Mouse (Mus musculus): ENCODE results near the gene Chp1. TPM values are rescaled to one million over a fixed set of nuclear protein-coding genes. Genes with fewer than 3 reads are reported as not detected.
"Not testable (repeated sequence)": the region's sequence is repeated elsewhere in the genome, so short reads cannot be mapped to it uniquely, and the experiment has no call there.

Gene Chp1
- polyA plus RNA-seq, 1 experiment from 2014 or later: 58.4 TPM

DNA sequence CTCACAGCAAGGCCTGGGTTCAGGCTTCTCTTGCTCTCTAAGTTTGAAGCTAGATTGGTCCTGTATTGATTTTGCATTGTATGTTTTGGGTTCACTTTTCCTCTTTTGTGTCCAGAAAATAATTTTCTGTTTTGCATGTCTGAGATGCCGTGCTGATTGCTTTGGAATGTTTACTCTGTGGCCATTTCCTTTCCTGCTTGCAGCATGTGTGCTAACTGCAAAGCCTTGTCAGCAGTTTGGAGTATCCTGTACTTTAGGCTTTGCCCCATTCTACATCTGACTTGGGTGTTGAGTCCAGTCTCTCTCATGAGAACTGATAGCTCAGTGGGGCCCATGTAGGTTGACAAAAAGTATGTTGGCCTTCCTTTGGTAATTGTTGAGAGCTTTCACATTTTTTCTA, 55.0 kb downstream of the Chp1 start:
- ATAC-seq: no peak
- Histone ChIP-seq H3K27me3 (ENCODE audit: control insufficient read depth, insufficient read depth, low read depth, low read length) (no peaks in the 10 kb centered on the region), H3K4me1 (ENCODE audit: control insufficient read depth, insufficient read depth, low read length) (peaks cover 15% of the 10 kb centered on the region), H3K27ac (ENCODE audit: low read length) (no peak overlapping the region), H3K9ac (ENCODE audit: low read depth, low read length) (no peak overlapping the region), H3K9me3 (replicated peaks; ENCODE audit: control insufficient read depth, low read length, poor library complexity, severe bottlenecking) (no peaks in the 10 kb centered on the region), H3K4me2 (ENCODE audit: low read length) (no peak overlapping the region), H3K36me3 (ENCODE audit: control insufficient read depth, insufficient read depth, low read length) (peaks cover 19% of the 10 kb centered on the region), H3K4me3 (ENCODE audit: low read depth, low read length) (no peak overlapping the region)
- WGBS: 74% methylated on average over 1 of the region's 1 CpGs

DNA sequence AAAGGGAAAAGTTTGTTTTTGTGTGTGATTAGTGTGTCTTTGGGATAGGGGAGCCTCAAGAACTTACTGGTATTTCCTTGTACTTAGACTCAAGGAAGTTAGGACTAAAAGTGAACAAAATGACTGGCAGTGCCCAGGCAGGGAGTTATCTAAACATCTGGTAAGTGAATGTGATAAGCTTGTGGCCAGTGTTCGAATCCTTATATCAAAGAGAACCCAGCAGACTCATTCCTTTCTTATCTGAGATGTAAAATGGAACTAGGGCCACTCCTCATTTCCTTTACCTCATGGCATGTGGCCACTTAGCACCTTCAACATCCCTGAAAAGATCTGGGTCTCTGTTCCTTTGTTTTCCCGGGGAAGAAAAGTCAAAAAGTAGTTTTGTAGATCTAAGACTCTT, 56.4 kb downstream of the Chp1 start:
- Histone ChIP-seq H3K27me3 (ENCODE audit: control insufficient read depth, insufficient read depth, low read depth, low read length) (no peaks in the 10 kb centered on the region), H3K9me3 (replicated peaks; ENCODE audit: control insufficient read depth, low read length, poor library complexity, severe bottlenecking) (no peaks in the 10 kb centered on the region), H3K4me2 (ENCODE audit: low read length) (no peak overlapping the region), H3K4me3 (ENCODE audit: low read depth, low read length) (no peak overlapping the region), H3K36me3 (ENCODE audit: control insufficient read depth, insufficient read depth, low read length) (peaks cover 15% of the 10 kb centered on the region), H3K9ac (ENCODE audit: low read depth, low read length) (no peak overlapping the region), H3K27ac (ENCODE audit: low read length) (no peak overlapping the region), H3K4me1 (ENCODE audit: control insufficient read depth, insufficient read depth, low read length) (peaks cover 11% of the 10 kb centered on the region)
- 95% methylated on average over 2 of the region's 2 CpGs for WGBS
- ATAC-seq: no peak

- Histone ChIP-seq H3K36me3 (ENCODE audit: control insufficient read depth, insufficient read depth, low read length) (peaks cover 9% of the 10 kb centered on the region), H3K4me3 (ENCODE audit: low read depth, low read length) (no peak overlapping the region), H3K4me2 (ENCODE audit: low read length) (no peak overlapping the region), H3K27me3 (ENCODE audit: control insufficient read depth, insufficient read depth, low read depth, low read length) (no peaks in the 10 kb centered on the region), H3K27ac (ENCODE audit: low read length) (no peak overlapping the region), H3K4me1 (ENCODE audit: control insufficient read depth, insufficient read depth, low read length) (peaks cover 11% of the 10 kb centered on the region), H3K9ac (ENCODE audit: low read depth, low read length) (no peak overlapping the region), H3K9me3 (replicated peaks; ENCODE audit: control insufficient read depth, low read length, poor library complexity, severe bottlenecking) (no peaks in the 10 kb centered on the region)
- WGBS: 96% methylated on average over 6 of the region's 6 CpGs
- ATAC-seq: no peak
Measured at GRCm38 (mm10) chr2:119605361-119605973, 58.0 kb downstream of the Chp1 start.

DNA sequence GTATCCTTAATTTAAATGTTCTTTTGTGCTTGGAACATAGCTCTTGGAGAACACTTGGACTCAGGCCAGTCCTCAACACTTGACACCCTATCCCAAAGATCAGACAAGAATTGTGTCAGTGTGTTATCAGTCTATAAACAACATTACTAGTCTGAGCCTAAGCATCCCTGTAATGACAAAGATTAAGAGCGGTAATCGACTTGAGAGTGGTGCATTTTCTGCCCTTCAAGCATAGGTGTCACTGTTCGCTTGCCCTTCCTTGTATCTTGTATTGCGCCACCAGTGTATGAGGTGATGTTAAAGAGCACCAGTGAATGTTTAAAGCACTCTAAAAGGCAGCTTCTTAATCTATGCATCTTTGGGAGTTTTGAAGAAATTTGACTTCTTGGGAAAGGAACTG, 59.5 kb downstream of the Chp1 start:
- Histone ChIP-seq H3K4me2 (ENCODE audit: low read length) (no peak overlapping the region), H3K4me1 (ENCODE audit: control insufficient read depth, insufficient read depth, low read length) (no peaks in the 10 kb centered on the region; the same call in 1 of the 2 replicates), H3K36me3 (ENCODE audit: control insufficient read depth, insufficient read depth, low read length) (peaks cover 9% of the 10 kb centered on the region), H3K27ac (ENCODE audit: low read length) (no peak overlapping the region), H3K9me3 (replicated peaks; ENCODE audit: control insufficient read depth, low read length, poor library complexity, severe bottlenecking) (no peaks in the 10 kb centered on the region), H3K4me3 (ENCODE audit: low read depth, low read length) (no peak overlapping the region), H3K9ac (ENCODE audit: low read depth, low read length) (no peak overlapping the region), H3K27me3 (ENCODE audit: control insufficient read depth, insufficient read depth, low read depth, low read length) (no peaks in the 10 kb centered on the region)
- 94% methylated on average over 4 of the region's 4 CpGs for WGBS
- ATAC-seq: no peak

DNA sequence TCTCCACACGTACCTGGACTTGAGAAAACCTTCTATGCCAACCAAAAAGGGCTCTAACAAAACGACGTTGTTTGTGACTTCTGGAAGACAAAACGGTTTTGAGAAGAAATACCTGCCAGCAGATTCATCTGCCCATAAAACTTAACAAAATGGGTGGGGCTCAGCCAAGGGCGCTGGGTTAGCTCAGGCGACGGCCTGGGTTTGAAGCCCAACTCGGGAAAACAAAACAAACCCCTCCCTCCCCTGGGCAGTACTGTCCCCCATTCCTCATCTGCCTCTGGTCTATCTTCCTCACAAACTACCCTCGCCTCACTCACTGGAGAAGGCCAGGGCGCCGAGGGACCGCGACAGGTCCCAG, 70.3 kb downstream of the Chp1 start:
- H3K36me3 ChIP-seq (ENCODE audit: control insufficient read depth, insufficient read depth, low read length): no peaks in the 10 kb centered on the region
- H3K27ac ChIP-seq (ENCODE audit: low read length): no peak overlapping the region
- H3K4me2 ChIP-seq (ENCODE audit: low read length): peak overlapping the region; percentile 88
- H3K9me3 ChIP-seq (replicated peaks; ENCODE audit: control insufficient read depth, low read length, poor library complexity, severe bottlenecking): no peaks in the 10 kb centered on the region
- no peaks in the 10 kb centered on the region for H3K27me3 ChIP-seq (ENCODE audit: control insufficient read depth, insufficient read depth, low read depth, low read length)
- no peak for ATAC-seq
- under 1% methylated on average over 13 of the region's 13 CpGs for WGBS
- peak overlapping the region; percentile 52 for H3K9ac ChIP-seq (ENCODE audit: low read depth, low read length)
- peak overlapping the region; percentile 64 for H3K4me3 ChIP-seq (ENCODE audit: low read depth, low read length)
- H3K4me1 ChIP-seq (ENCODE audit: control insufficient read depth, insufficient read depth, low read length): peaks cover 6% of the 10 kb centered on the region

DNA sequence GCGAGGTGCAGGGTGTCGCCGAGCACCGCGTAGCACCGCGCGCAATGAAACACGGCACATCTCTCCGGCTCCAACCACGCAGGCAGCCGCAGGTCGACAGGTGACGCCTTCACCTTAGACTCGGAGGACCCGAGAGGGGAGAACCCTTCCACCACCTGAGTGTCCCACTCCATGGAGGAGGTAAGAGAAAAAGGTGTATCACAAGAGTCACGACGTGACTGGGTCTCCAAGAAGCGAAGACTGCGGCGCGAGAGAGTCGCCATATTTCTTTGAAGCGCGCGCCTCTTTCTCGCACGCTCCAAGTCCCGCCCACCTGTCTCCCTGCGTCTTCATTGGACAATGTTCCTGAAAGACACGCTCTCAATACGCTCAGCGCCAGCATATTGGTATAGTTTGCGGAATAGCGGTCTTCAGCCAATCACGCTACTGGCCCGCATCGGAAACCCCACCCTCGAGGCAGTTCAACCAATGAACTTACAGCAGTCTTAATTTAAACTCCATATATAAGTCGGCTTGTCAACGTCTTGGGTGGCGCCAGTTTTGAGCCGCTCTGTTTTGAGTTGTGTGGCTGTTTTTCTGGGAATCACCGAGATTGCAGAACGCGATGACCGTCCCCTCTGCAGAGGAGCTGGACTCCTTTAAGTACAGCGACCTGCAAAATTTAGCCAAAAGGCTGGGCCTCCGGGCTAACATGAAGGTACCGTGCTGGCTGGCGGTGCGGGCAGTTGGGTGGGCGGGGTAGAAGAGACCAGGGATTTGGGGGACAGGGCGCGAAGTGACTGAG, 70.9 kb downstream of the Chp1 start, which contains the start of the genes Nusap1 and Oip5:
Gene Nusap1, plus strand, starts transcription at position 100 of the 784 bp plus-strand sequence.
Gene Oip5, minus strand, starts transcription at position 271 of the 784 bp plus-strand sequence.
- H3K9me3 ChIP-seq (replicated peaks; ENCODE audit: control insufficient read depth, low read length, poor library complexity, severe bottlenecking): no peaks in the 10 kb centered on the region
- peak within 1 kb of the TSS; percentile 95 for H3K4me2 ChIP-seq (ENCODE audit: low read length)
- no peak within 1 kb of the TSS for H3K27ac ChIP-seq (ENCODE audit: low read length)
- peak within 1 kb of the TSS; percentile 64 for H3K4me3 ChIP-seq (ENCODE audit: low read depth, low read length)
- H3K27me3 ChIP-seq (ENCODE audit: control insufficient read depth, insufficient read depth, low read depth, low read length): no peaks in the 10 kb centered on the region
- H3K4me1 ChIP-seq (ENCODE audit: control insufficient read depth, insufficient read depth, low read length): peaks cover 6% of the 10 kb centered on the region
- under 1% methylated on average over 55 of the region's 55 CpGs for WGBS
- H3K9ac ChIP-seq (ENCODE audit: low read depth, low read length): peak within 1 kb of the TSS; percentile 55
- ATAC-seq: peak; percentile 100
- no peaks in the 10 kb centered on the region for H3K36me3 ChIP-seq (ENCODE audit: control insufficient read depth, insufficient read depth, low read length)

GRCm38 (mm10) chr2:119619002-119619401, 71.5 kb downstream of the Chp1 start:
- not testable (repeated sequence) for H3K4me1 ChIP-seq (ENCODE audit: control insufficient read depth, insufficient read depth, low read length); H3K27ac ChIP-seq (ENCODE audit: low read length); H3K36me3 ChIP-seq (ENCODE audit: control insufficient read depth, insufficient read depth, low read length); ATAC-seq; H3K27me3 ChIP-seq (ENCODE audit: control insufficient read depth, insufficient read depth, low read depth, low read length); H3K9me3 ChIP-seq (replicated peaks; ENCODE audit: control insufficient read depth, low read length, poor library complexity, severe bottlenecking)
- Histone ChIP-seq H3K4me3 (ENCODE audit: low read depth, low read length) (peak overlapping the region; percentile 64), H3K9ac (ENCODE audit: low read depth, low read length) (peak overlapping the region; percentile 55), H3K4me2 (ENCODE audit: low read length) (peak overlapping the region; percentile 95)
- 10% methylated on average over 6 of the region's 6 CpGs for WGBS

DNA sequence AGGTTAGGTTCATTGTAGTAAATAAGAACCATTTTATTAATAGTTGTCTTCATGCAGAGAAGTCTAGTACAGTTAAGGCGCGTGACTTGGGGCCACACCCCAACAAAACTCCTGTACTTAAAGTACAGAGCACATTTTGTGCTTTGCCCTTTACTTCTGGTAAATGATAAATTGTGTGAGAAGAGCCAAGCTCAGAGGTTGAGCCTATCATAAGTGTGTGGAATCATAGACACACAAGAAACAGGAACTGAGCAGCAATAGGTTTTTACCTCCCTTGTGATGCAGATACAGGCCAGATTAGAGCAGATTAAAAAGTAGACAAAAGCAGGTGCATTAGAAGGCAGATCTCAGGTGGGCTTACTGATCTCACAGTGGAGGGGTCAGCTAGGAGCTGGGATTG, 73.8 kb downstream of the Chp1 start:
- no peaks in the 10 kb centered on the region for H3K9me3 ChIP-seq (replicated peaks; ENCODE audit: control insufficient read depth, low read length, poor library complexity, severe bottlenecking)
- no peaks in the 10 kb centered on the region for H3K27me3 ChIP-seq (ENCODE audit: control insufficient read depth, insufficient read depth, low read depth, low read length)
- no peak overlapping the region for H3K4me3 ChIP-seq (ENCODE audit: low read depth, low read length)
- H3K4me1 ChIP-seq (ENCODE audit: control insufficient read depth, insufficient read depth, low read length): peaks cover 6% of the 10 kb centered on the region
- H3K36me3 ChIP-seq (ENCODE audit: control insufficient read depth, insufficient read depth, low read length): no peaks in the 10 kb centered on the region
- no peak overlapping the region for H3K27ac ChIP-seq (ENCODE audit: low read length)
- no peak overlapping the region for H3K9ac ChIP-seq (ENCODE audit: low read depth, low read length)
- no peak for ATAC-seq
- WGBS: 96% methylated on average over 2 of the region's 2 CpGs
- no peak overlapping the region for H3K4me2 ChIP-seq (ENCODE audit: low read length)
